Mouse (Mus musculus): ENCODE measurements around the gene Gm9758. TPM values are rescaled to one million over a fixed set of nuclear protein-coding genes. Genes with fewer than 3 reads are reported as not detected.
"Not testable (repeated sequence)": the region's sequence is repeated elsewhere in the genome, so short reads cannot be mapped to it uniquely, and the experiment has no call there.

Gene Gm9758
- polyA plus RNA-seq (2016; fragmentation: Nextera tagmentation; extraction: Ambion mirVana): not detected in 2 replicates

DNA sequence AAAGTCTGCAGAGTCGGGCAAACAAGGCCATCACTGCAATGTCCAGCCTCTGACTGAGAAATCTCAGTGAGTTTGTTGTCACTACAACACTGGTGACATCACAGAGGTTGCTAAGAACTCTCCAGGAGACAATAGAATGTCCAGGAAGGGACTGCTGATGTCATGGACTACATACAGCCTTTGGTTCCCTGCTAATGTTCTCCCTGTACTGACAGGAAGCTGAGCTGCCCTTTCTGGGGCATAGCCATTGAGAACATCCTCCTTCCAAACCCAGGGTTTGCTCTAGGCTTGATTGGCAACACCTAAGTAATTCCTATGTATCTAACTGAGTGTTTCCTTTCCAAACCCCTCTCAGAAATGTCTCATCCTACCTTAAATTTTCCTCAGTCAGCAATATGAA, at the start of gene Gm9758:
Gene Gm9758 (minus strand): TSS at position 101 of the 400 bp plus-strand sequence.
- H3K4me1 ChIP-seq; H3K9me3 ChIP-seq; H3K27me3 ChIP-seq (replicated peaks; ENCODE audit: low read depth, poor library complexity, severe bottlenecking); DNase-seq (ENCODE audit: low spot score); H3K27ac ChIP-seq (replicated peaks); H3K4me3 ChIP-seq; H3K36me3 ChIP-seq (replicated peaks): not testable (repeated sequence)
- 56% methylated on average over 1 of the region's 1 CpGs for WGBS

DNA sequence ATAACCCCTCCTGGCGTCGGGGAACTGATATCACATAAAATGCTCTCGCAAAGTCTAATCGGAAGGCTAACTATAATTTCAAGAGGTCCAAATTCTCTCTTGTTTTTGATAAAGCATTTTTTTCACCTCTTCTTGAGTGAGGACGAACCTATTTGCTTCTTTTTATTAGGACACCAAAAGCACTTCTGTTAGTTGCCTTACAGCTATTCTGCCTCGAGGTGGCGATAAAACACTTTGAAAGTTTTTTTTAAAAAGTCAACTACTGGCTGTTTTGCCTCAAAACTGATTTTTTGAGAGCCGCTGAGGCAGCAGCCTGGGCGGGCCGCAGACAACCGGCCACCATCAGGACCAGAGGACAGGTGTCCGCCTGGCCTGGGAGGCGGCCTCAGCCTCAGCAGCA, 49.1 kb upstream of the Gm9758 start:
- H3K27me3 ChIP-seq (replicated peaks; ENCODE audit: low read depth, poor library complexity, severe bottlenecking); H3K4me1 ChIP-seq; H3K27ac ChIP-seq (replicated peaks); H3K36me3 ChIP-seq (replicated peaks); H3K4me3 ChIP-seq; DNase-seq (ENCODE audit: low spot score): not testable (repeated sequence)
- peaks cover 28% of the 10 kb centered on the region for H3K9me3 ChIP-seq
- WGBS: 84% methylated on average over 13 of the region's 13 CpGs

DNA sequence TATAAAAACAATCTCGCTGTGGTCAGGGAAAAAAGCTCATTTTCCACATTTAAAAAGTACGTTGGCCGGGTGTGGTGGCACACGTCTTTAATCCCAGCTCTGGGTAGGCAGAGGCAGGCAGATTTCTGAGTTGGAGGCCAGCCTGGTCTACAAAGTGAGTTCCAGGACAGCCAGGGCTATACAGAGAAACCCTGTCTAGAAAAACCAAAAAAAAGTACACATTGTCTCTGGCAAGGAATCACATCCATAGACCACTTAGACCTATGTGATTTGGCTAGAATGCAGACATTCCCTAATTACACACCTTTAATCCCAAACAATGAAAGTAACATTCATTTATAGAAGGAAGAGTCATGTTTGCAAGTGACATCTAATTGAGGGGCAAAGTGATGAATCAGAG, 46.8 kb upstream of the Gm9758 start:
- H3K27me3 ChIP-seq (replicated peaks; ENCODE audit: low read depth, poor library complexity, severe bottlenecking); H3K27ac ChIP-seq (replicated peaks); H3K4me3 ChIP-seq; DNase-seq (ENCODE audit: low spot score); H3K36me3 ChIP-seq (replicated peaks); H3K4me1 ChIP-seq: not testable (repeated sequence)
- 82% methylated on average over 4 of the region's 4 CpGs for WGBS
- H3K9me3 ChIP-seq: peaks cover 32% of the 10 kb centered on the region

DNA sequence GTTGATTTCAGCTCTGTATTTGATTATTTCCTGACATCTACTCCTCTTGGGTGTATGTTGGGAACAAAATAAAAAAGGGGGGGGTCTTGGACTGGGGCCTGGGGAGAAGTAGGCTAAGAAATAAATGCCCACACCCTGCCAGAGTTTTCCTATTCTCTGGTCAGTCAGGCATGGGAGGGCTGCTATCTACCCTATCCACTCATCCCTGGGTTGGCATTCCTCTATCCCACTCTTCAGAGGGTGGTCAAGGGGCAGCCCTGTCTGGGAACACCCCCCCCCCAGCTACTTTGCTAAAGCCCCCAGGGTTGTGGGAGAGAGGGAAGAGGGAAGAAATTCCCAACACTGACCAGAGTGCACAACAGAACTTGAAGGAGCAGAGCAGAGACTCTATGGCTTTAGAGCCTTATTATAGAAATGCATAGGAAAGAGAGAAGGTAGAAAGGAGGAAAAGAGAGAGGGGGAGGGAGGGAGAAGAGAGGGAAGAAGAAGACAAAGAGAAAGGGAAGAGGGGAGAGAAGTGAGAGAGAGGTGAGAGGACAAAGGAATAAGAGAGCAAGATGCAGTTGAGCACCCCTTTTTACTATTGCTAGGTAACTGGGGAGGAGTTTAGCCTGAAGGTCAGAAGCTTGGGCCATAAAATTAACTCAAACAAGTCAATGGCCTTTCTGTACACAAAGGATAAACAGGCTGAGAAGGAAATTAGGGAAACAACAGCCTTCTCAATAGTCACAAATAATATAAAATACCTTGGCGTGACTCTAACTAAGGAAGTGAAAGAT, 41.4 kb upstream of the Gm9758 start:
- H3K27me3 ChIP-seq (replicated peaks; ENCODE audit: low read depth, poor library complexity, severe bottlenecking); H3K27ac ChIP-seq (replicated peaks); H3K4me1 ChIP-seq; H3K4me3 ChIP-seq; H3K36me3 ChIP-seq (replicated peaks); DNase-seq (ENCODE audit: low spot score): not testable (repeated sequence)
- H3K9me3 ChIP-seq: peaks cover 41% of the 10 kb centered on the region
- WGBS: 86% methylated on average over 1 of the region's 1 CpGs

DNA sequence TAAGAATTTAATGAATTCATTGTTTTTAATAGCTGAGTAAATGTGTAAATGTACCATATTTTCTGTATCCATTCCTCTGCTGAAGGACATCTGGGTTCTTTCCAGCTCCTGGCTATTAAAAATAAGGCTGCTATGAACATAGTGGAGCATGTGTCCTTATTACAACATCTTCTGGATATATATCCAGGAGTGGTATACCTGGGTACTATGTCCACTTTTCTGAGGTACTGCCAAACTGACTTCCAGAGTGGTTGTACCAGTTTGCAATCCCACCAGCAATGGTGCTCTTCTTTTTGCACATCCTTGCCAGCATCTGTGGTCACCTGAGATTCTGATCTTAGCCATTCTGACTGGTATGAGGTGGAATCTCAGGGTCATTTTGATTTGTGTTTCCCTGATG, 38.9 kb upstream of the Gm9758 start:
- not testable (repeated sequence) for H3K4me1 ChIP-seq; H3K4me3 ChIP-seq; H3K36me3 ChIP-seq (replicated peaks); H3K27me3 ChIP-seq (replicated peaks; ENCODE audit: low read depth, poor library complexity, severe bottlenecking); DNase-seq (ENCODE audit: low spot score); H3K27ac ChIP-seq (replicated peaks)
- peaks cover 39% of the 10 kb centered on the region for H3K9me3 ChIP-seq

DNA sequence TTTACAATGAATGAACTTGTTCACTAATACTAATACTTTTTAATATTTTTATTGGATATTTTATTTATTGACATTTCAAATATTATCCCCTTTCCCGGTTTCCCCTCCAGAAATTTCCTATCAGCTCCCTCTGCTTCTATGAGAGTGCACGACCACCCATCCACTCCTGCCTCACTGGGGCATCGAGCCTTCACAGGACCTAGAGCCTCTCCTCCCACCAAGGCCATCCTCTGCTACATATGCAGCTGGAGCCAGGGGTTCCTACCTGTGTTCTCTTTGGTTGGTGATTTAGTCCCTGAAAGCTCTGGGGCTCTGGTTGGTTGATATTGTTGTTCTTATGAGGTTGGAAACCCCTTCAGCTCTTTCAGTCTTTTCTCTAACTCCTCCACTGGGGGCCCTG, 38.0 kb upstream of the Gm9758 start:
- H3K4me3 ChIP-seq; DNase-seq (ENCODE audit: low spot score); H3K27me3 ChIP-seq (replicated peaks; ENCODE audit: low read depth, poor library complexity, severe bottlenecking); H3K4me1 ChIP-seq; H3K27ac ChIP-seq (replicated peaks); H3K36me3 ChIP-seq (replicated peaks): not testable (repeated sequence)
- whole genome bisulfite sequencing: 73% methylated on average over 3 of the region's 3 CpGs
- peaks cover 42% of the 10 kb centered on the region for H3K9me3 ChIP-seq

DNA sequence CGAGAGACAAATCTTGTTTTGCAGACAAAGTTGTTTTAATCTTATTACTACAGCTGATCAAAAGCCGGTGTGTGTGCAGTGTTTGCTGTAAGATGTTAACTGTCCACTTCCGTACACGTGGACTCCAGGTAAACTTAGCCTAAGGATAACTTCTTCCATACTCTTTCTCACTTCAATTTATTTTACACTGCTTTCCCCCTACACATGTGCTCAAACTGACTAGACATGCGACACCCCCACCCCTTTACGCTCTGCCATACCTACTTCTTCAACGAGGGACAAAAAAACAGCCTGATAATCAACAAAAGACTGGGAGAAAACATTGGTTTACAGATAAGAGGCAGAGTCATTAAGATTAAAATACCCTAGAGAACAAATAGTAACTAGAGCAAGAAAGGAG, 37.1 kb upstream of the Gm9758 start:
- H3K4me1 ChIP-seq; H3K4me3 ChIP-seq; H3K36me3 ChIP-seq (replicated peaks); H3K27ac ChIP-seq (replicated peaks); H3K27me3 ChIP-seq (replicated peaks; ENCODE audit: low read depth, poor library complexity, severe bottlenecking); DNase-seq (ENCODE audit: low spot score): not testable (repeated sequence)
- H3K9me3 ChIP-seq: peaks cover 43% of the 10 kb centered on the region
- 68% methylated on average over 7 of the region's 7 CpGs for WGBS

DNA sequence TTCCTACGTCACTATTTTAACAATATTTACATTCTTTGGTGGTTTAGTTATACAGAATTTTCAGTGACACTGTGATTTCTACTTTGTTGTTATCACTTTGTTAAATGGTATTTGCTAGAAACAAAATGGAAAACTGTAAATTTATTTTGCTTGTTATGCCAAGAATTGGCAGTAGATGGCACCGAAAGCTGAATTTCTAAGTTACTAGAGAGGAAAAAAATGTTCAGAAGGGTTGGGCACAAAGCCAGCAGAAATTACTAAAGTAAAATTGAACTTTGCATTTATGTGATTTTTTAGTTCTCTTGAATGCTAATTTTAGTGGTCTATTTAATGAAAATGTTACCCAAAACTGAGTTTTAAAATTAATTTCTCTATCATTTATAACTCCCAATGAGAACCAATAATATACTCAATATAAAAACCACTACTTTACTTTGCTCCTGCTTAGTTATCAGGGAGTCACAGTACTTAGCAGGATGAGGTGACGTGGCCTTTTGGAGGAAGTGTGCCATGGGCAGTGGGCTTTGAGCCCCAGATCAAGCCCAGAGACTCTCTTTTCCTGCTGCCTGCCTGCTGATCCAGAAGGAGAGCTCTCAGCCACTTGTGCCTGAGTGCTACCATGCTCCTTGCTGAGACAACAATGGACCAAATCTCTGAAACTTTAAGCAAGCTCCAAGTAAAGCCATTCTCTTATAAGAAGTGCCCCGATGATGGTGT, 32.9 kb upstream of the Gm9758 start:
- not testable (repeated sequence) for H3K27ac ChIP-seq (replicated peaks); H3K27me3 ChIP-seq (replicated peaks; ENCODE audit: low read depth, poor library complexity, severe bottlenecking); H3K4me3 ChIP-seq; H3K36me3 ChIP-seq (replicated peaks); H3K4me1 ChIP-seq; DNase-seq (ENCODE audit: low spot score)
- 60% methylated on average over 4 of the region's 4 CpGs for WGBS
- H3K9me3 ChIP-seq: peaks cover 30% of the 10 kb centered on the region

DNA sequence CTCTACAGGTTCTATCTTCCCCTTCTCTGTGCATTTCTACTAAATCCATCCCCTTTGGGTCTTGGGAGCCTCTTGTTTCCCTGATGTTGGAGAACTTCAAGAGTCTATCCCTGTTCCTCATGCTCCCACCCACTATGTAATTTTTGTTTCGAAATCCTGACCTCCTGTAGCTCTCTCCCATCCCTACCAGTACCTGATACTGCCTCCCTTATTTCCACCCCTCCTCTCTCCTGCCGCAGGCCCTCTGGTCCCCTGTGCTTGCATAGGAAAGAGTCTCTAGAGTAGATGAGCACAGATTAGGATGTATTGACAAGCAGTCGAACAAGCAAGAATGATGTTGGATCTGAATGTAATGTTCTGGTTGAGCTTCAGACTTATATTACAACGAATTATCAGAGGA, 30.8 kb upstream of the Gm9758 start:
- H3K36me3 ChIP-seq (replicated peaks); DNase-seq (ENCODE audit: low spot score); H3K27ac ChIP-seq (replicated peaks); H3K27me3 ChIP-seq (replicated peaks; ENCODE audit: low read depth, poor library complexity, severe bottlenecking); H3K4me3 ChIP-seq; H3K4me1 ChIP-seq: not testable (repeated sequence)
- 69% methylated on average over 4 of the region's 4 CpGs for WGBS
- peaks cover 21% of the 10 kb centered on the region for H3K9me3 ChIP-seq

DNA sequence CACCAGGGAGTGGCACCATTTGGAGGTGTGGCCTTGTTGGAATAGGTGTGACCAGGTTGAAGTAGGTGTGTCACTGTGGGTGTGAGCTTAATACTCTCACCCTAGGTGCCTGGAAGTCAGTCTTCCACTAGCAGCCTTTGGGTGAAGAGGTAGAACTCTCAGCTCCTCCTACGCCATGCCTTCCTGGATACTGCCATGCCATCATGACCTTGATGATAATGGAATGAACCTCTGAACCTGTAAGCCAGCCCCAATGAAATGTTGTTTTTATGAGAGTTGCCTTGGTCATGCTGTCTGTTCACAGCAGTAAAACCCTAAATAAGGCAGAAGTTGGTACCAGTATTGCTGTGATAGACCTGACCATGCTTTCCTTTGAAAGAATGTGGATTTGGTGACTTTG, 26.3 kb upstream of the Gm9758 start:
- whole genome bisulfite sequencing: 86% methylated on average over 1 of the region's 1 CpGs

DNA sequence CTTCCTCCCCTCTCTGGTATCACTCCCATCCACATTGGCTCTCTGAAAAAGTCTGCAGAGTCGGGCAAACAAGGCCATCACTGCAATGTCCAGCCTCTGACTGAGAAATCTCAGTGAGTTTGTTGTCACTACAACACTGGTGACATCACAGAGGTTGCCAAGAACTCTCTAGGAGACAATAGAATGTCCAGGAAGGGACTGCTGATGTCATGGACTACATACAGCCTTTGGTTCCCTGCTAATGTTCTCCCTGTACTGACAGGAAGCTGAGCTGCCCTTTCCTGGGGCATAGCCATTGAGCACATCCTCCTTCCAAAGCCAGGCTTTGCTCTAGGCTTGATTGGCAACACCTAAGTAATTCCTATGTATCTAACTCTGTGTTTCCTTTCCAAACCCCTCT, 23.6 kb upstream of the Gm9758 start, which contains the start of gene Speer4e:
Gene Speer4e (minus strand): TSS at position 101 of the 400 bp plus-strand sequence.
- DNase-seq (ENCODE audit: low spot score): not testable (repeated sequence)
- WGBS: 41% methylated on average over 1 of the region's 1 CpGs

More for the DNA sequence above, 26.3 kb upstream of the Gm9758 start:
- H3K27ac ChIP-seq (replicated peaks); DNase-seq (ENCODE audit: low spot score); H3K4me1 ChIP-seq; H3K36me3 ChIP-seq (replicated peaks); H3K4me3 ChIP-seq; H3K27me3 ChIP-seq (replicated peaks; ENCODE audit: low read depth, poor library complexity, severe bottlenecking): not testable (repeated sequence)
- H3K9me3 ChIP-seq: peaks cover 24% of the 10 kb centered on the region

DNA sequence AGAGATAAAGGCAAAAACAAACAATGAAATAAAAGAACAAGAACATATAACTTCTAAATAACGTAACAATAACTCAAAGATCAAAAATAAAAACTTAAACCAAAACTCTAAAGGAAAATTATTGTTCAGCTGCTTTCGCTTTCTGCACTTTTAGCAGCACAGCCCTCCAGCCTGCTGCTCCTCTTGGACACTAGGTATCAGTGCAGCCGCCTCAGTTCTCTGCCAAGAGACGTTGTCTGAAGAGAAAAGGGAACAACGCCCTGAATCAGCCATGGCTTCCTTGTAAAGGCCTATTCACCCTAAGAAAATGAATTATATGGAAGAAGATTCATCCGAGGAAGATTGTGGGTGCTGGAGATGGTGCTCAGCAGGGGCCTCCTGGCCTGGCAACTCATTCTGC, 19.0 kb upstream of the Gm9758 start:
- H3K27me3 ChIP-seq (replicated peaks; ENCODE audit: low read depth, poor library complexity, severe bottlenecking); H3K36me3 ChIP-seq (replicated peaks); H3K4me3 ChIP-seq; H3K27ac ChIP-seq (replicated peaks); DNase-seq (ENCODE audit: low spot score); H3K4me1 ChIP-seq: not testable (repeated sequence)
- WGBS: 75% methylated on average over 5 of the region's 6 CpGs
- H3K9me3 ChIP-seq: peaks cover 10% of the 10 kb centered on the region

More for the DNA sequence above, 23.6 kb upstream of the Gm9758 start, which contains the start of gene Speer4e:
- H3K27ac ChIP-seq (replicated peaks); H3K36me3 ChIP-seq (replicated peaks); H3K27me3 ChIP-seq (replicated peaks; ENCODE audit: low read depth, poor library complexity, severe bottlenecking); H3K4me3 ChIP-seq; H3K4me1 ChIP-seq: not testable (repeated sequence)
- peaks cover 17% of the 10 kb centered on the region for H3K9me3 ChIP-seq

DNA sequence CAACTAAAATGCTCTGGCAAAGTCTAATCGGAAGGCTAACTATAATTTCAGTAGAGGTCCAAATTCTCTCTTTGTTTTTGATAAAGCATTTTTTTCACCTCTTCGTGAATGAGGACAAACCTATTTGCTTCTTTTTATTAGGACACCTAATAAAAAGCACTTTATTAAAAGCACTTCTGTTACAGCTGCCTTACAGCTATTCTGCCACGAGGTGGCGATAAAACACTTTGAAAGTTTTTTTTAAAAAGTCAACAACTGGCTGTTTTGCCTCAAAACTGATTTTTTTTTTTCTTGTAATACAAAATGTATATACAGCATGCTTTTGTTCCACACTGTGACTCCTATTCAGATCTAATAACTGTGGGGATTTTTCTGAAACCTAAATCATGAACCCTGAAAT, 12.3 kb upstream of the Gm9758 start:
- H3K36me3 ChIP-seq (replicated peaks); H3K27ac ChIP-seq (replicated peaks); H3K4me1 ChIP-seq; DNase-seq (ENCODE audit: low spot score); H3K27me3 ChIP-seq (replicated peaks; ENCODE audit: low read depth, poor library complexity, severe bottlenecking); H3K9me3 ChIP-seq; H3K4me3 ChIP-seq: not testable (repeated sequence)
- 28% methylated on average over 4 of the region's 4 CpGs for WGBS
